In the genomic region with DNA sequence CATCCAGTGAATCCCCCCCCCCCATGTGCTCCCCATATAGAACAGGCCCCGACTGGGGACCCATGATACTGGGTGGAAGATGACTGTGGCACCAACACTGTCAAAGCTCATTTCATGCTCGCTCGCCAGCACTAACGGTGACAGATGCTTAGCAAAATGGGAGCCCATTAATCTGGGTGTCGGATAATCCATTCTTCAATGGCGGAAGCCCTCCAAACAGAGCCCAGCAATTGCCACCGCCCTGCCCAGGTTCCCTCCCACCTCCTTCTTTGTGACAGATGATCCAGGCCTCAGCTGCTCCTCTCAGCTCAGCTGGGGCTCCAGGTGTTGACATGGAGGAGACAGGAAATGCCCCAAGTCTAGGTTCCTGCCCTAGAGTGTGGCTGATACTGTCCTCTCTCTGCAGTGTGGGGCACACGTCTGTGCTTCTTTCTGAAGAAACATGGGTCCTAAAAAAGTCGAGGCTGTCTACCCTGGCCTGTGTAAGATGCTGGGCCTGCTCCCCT, we compare ENCODE assay signal across 14 mouse cellular contexts.
A peak's percentile ranks its signal among the peaks of the same experiment; 100 is the strongest.
DNase-seq lines count a peak whose midpoint lies in the region; ATAC-seq lines count a peak whose summit lies in the region.
"Had no signal": no experiment of that assay in that cellular context is flagged by ENCODE, and none has a peak within 500 bp of the region (broad histone marks: within the 10 kb centered on the region; RNA-seq: fewer than 3 reads in every experiment).

No protein-coding gene starts in this region.

- WGBS in forebrain, embryonic 10.5 days: 56% methylated on average over 9 of the region's 9 CpGs
- 26% methylated on average over 9 of the region's 9 CpGs for WGBS in forebrain, embryonic 15.5 days
- WGBS in embryonic facial prominence, embryonic 14.5 days: 66% methylated on average over 9 of the region's 9 CpGs
- 26% methylated on average over 9 of the region's 9 CpGs for WGBS in midbrain, embryonic 14.5 days

- H3K27ac ChIP-seq in forebrain, embryonic 10.5 days: peak overlapping the region; percentile 72
- H3K27ac ChIP-seq in forebrain, embryonic 15.5 days (replicated peaks): no peak overlapping the region
- H3K27ac ChIP-seq in embryonic facial prominence, embryonic 14.5 days (replicated peaks; ENCODE audit: low read depth, low read length): no peak overlapping the region
- H3K27ac ChIP-seq in midbrain, embryonic 14.5 days (replicated peaks; ENCODE audit: low read depth, low read length): peak overlapping the region; percentile 55
- H3K27ac ChIP-seq: kidney, embryonic 15.5 days; liver, embryonic 14.5 days had no signal

- peaks cover 30% of the 10 kb centered on the region for H3K27me3 ChIP-seq in forebrain, embryonic 10.5 days (ENCODE audit: poor library complexity, severe bottlenecking)
- H3K27me3 ChIP-seq in forebrain, embryonic 15.5 days: no peaks in the 10 kb centered on the region
- no peaks in the 10 kb centered on the region for H3K27me3 ChIP-seq in embryonic facial prominence, embryonic 14.5 days (replicated peaks; ENCODE audit: control insufficient read depth, insufficient read depth, low read length)
- no peaks in the 10 kb centered on the region for H3K27me3 ChIP-seq in midbrain, embryonic 14.5 days (ENCODE audit: control insufficient read depth, insufficient read depth, low read length)

- no peak overlapping the region for H3K4me2 ChIP-seq in forebrain, embryonic 15.5 days (replicated peaks)
- no peak overlapping the region for H3K4me2 ChIP-seq in embryonic facial prominence, embryonic 14.5 days (ENCODE audit: low read depth, low read length)
- no peak overlapping the region for H3K4me2 ChIP-seq in midbrain, embryonic 14.5 days (ENCODE audit: low read length)
- H3K4me2 ChIP-seq: kidney, embryonic 15.5 days had no signal

- no peak for ATAC-seq in forebrain, embryonic 15.5 days (replicated peaks)
- ATAC-seq in embryonic facial prominence, embryonic 14.5 days (ENCODE audit: low read depth): peak; percentile 34; the same call in 1 of the 2 replicates
- ATAC-seq in midbrain, embryonic 14.5 days (ENCODE audit: low FRiP score, low TSS enrichment): 0 out of 2 replicates have a peak, but pooled peaks have one; percentile 24
- ATAC-seq: activated CD4-positive, CD25-positive, alpha-beta regulatory T cell, adult 4 months had no signal

- peaks cover 64% of the 10 kb centered on the region for H3K4me1 ChIP-seq in forebrain, embryonic 10.5 days
- peaks cover 9% of the 10 kb centered on the region for H3K4me1 ChIP-seq in forebrain, embryonic 15.5 days
- no peaks in the 10 kb centered on the region for H3K4me1 ChIP-seq in embryonic facial prominence, embryonic 14.5 days (ENCODE audit: control insufficient read depth, insufficient read depth, low read length)
- H3K4me1 ChIP-seq in midbrain, embryonic 14.5 days (ENCODE audit: control insufficient read depth, insufficient read depth, low read length): peaks cover 18% of the 10 kb centered on the region

- no peaks in the 10 kb centered on the region for H3K36me3 ChIP-seq in forebrain, embryonic 10.5 days (replicated peaks)
- no peaks in the 10 kb centered on the region for H3K36me3 ChIP-seq in forebrain, embryonic 15.5 days
- H3K36me3 ChIP-seq in embryonic facial prominence, embryonic 14.5 days (ENCODE audit: control insufficient read depth, insufficient read depth, low read length): no peaks in the 10 kb centered on the region
- H3K36me3 ChIP-seq in midbrain, embryonic 14.5 days (ENCODE audit: control insufficient read depth, insufficient read depth, low read length): no peaks in the 10 kb centered on the region
- H3K36me3 ChIP-seq: kidney, embryonic 15.5 days had no signal

- H3K9me3 ChIP-seq in forebrain, embryonic 10.5 days: peaks cover 19% of the 10 kb centered on the region; the same call in 1 of the 2 replicates
- H3K9me3 ChIP-seq in forebrain, embryonic 15.5 days: peaks cover 7% of the 10 kb centered on the region; the same call in 1 of the 2 replicates
- peaks cover 15% of the 10 kb centered on the region for H3K9me3 ChIP-seq in embryonic facial prominence, embryonic 14.5 days (ENCODE audit: control insufficient read depth, low read length)
- peaks cover 12% of the 10 kb centered on the region for H3K9me3 ChIP-seq in midbrain, embryonic 14.5 days (ENCODE audit: control insufficient read depth, low read length)

- H3K9ac ChIP-seq in forebrain, embryonic 15.5 days (replicated peaks): no peak overlapping the region
- no peak overlapping the region for H3K9ac ChIP-seq in embryonic facial prominence, embryonic 14.5 days (ENCODE audit: low read depth, low read length)
- H3K9ac ChIP-seq in midbrain, embryonic 14.5 days (replicated peaks; ENCODE audit: low read length): no peak overlapping the region
- H3K9ac ChIP-seq: kidney, embryonic 15.5 days; liver, embryonic 14.5 days had no signal

- H3K4me3 ChIP-seq in forebrain, embryonic 10.5 days: no peak overlapping the region
- no peak overlapping the region for H3K4me3 ChIP-seq in forebrain, embryonic 15.5 days
- H3K4me3 ChIP-seq in embryonic facial prominence, embryonic 14.5 days (ENCODE audit: low read depth, low read length): no peak overlapping the region
- H3K4me3 ChIP-seq in midbrain, embryonic 14.5 days (replicated peaks; ENCODE audit: low read depth, low read length): no peak overlapping the region
- H3K4me3 ChIP-seq: kidney, embryonic 15.5 days; myocyte had no signal

- no peak for DNase-seq in forebrain, embryonic 10.5 days (ENCODE audit: extremely low spot score, low spot score)
- DNase-seq in embryonic facial prominence, embryonic 14.5 days (ENCODE audit: low spot score): peak; percentile 9
- DNase-seq in midbrain, embryonic 14.5 days: peak; percentile 55
- DNase-seq in thymus, postnatal 10 days (ENCODE audit: low spot score in 2 of 2): peak; percentile 35 to 42
- DNase-seq in layer of hippocampus, adult 8-10 months (ENCODE audit: low spot score in 2 of 2): no peak
- no peak for DNase-seq in kidney, postnatal 14 days
- DNase-seq in adrenal gland, postnatal 4 days (ENCODE audit: low spot score in 2 of 2): no peak
- DNase-seq: layer of hippocampus, adult 9-11 months; lung, postnatal 36 days had no signal

Comparison
In these comparisons a context has a peak if more than half of its experiments do, and no peak if none do; other contexts are left out.
1. H3K27ac ChIP-seq: peak in forebrain, embryonic 10.5 days (single experiment) and midbrain, embryonic 14.5 days (single experiment); none in forebrain, embryonic 15.5 days (single experiment) and embryonic facial prominence, embryonic 14.5 days (single experiment).
2. DNase-seq: peak in embryonic facial prominence, embryonic 14.5 days (single experiment), midbrain, embryonic 14.5 days (single experiment) and thymus, postnatal 10 days (2 of 2); none in forebrain, embryonic 10.5 days (single experiment), layer of hippocampus, adult 8-10 months (0 of 2), kidney, postnatal 14 days (single experiment) and adrenal gland, postnatal 4 days (0 of 2).